ENCODE assay signal across 9 mouse cellular contexts in genomic region chr7:117462196-117462935, GRCm38 (mm10).
DNase-seq lines count a peak whose midpoint lies in the region; ATAC-seq and TF ChIP-seq lines count a peak whose summit lies in the region.
"Had no signal": no experiment of that assay in that cellular context is flagged by ENCODE, and none has a peak within 500 bp of the region (broad histone marks: within the 10 kb centered on the region; RNA-seq: fewer than 3 reads in every experiment).

No protein-coding gene starts in this region.

- no peak overlapping the region for H3K4me3 ChIP-seq in heart, embryonic 10.5 days
- no peak overlapping the region for H3K4me3 ChIP-seq in kidney, postnatal 0 days (replicated peaks; ENCODE audit: low read depth, low read length)
- H3K4me3 ChIP-seq in lung, postnatal 0 days (ENCODE audit: low read depth, low read length), result no peak overlapping the region
- no peak overlapping the region for H3K4me3 ChIP-seq in stomach, embryonic 16.5 days (replicated peaks; ENCODE audit: low read length)
- H3K4me3 ChIP-seq: myocyte had no signal

- DNase-seq in adrenal gland, adult 2 months, result peak; percentile 37
- DNase-seq in adrenal gland, postnatal 25 days, result no peak
- DNase-seq in brain, adult 2 months (ENCODE audit: low read depth, low spot score), result peak; percentile 78
- DNase-seq in heart, embryonic 10.5 days (ENCODE audit: low spot score), result no peak
- peak; percentile 42 for DNase-seq in kidney, postnatal 0 days (ENCODE audit: low spot score)
- no peak for DNase-seq in lung, postnatal 0 days (ENCODE audit: low spot score)
- DNase-seq in urinary bladder, adult 18-20 months (ENCODE audit: low spot score in 2 of 2), result no peak

- no peak overlapping the region for H3K9ac ChIP-seq in kidney, postnatal 0 days (ENCODE audit: low read depth, low read length)
- no peak overlapping the region for H3K9ac ChIP-seq in lung, postnatal 0 days (replicated peaks; ENCODE audit: low read depth)
- no peak overlapping the region for H3K9ac ChIP-seq in stomach, embryonic 16.5 days (ENCODE audit: low read length)

- 52% methylated on average over 7 of the region's 7 CpGs for WGBS in heart, embryonic 10.5 days
- 44% methylated on average over 7 of the region's 7 CpGs for WGBS in kidney, postnatal 0 days
- 39% methylated on average over 7 of the region's 7 CpGs for WGBS in lung, postnatal 0 days
- 46% methylated on average over 7 of the region's 7 CpGs for WGBS in stomach, embryonic 16.5 days

- H3K4me2 ChIP-seq in kidney, postnatal 0 days (ENCODE audit: low read length), result no peak overlapping the region
- no peak overlapping the region for H3K4me2 ChIP-seq in lung, postnatal 0 days (replicated peaks; ENCODE audit: low read depth, low read length)
- H3K4me2 ChIP-seq in stomach, embryonic 16.5 days (ENCODE audit: low read depth, low read length), result no peak overlapping the region

- no peak for ATAC-seq in kidney, postnatal 0 days (replicated peaks; ENCODE audit: low FRiP score, low read depth)
- peak; percentile 77 for ATAC-seq in lung, postnatal 0 days
- peak; percentile 66; the same call in 1 of the 2 replicates for ATAC-seq in stomach, embryonic 16.5 days (ENCODE audit: insufficient read depth, low FRiP score)

- H3K27me3 ChIP-seq in heart, embryonic 10.5 days (ENCODE audit: insufficient read depth, poor library complexity, severe bottlenecking), result no peaks in the 10 kb centered on the region
- H3K27me3 ChIP-seq in kidney, postnatal 0 days (ENCODE audit: insufficient read depth, low read length), result no peaks in the 10 kb centered on the region
- H3K27me3 ChIP-seq in lung, postnatal 0 days (replicated peaks; ENCODE audit: insufficient read depth, low read length), result no peaks in the 10 kb centered on the region
- H3K27me3 ChIP-seq in stomach, embryonic 16.5 days (ENCODE audit: control insufficient read depth, insufficient read depth, low read length), result no peaks in the 10 kb centered on the region

- TF ChIP-seq CTCF in kidney, postnatal 0 days (IDR thresholded peaks at IDR 0.05; ENCODE audit: low read depth), result no peak
- TF ChIP-seq CTCF in lung, postnatal 0 days (IDR thresholded peaks at IDR 0.05), result no peak

- H3K9me3 ChIP-seq in heart, embryonic 10.5 days, result no peaks in the 10 kb centered on the region
- H3K9me3 ChIP-seq in kidney, postnatal 0 days (replicated peaks; ENCODE audit: low read length), result no peaks in the 10 kb centered on the region
- no peaks in the 10 kb centered on the region for H3K9me3 ChIP-seq in lung, postnatal 0 days (ENCODE audit: low read length)
- no peaks in the 10 kb centered on the region for H3K9me3 ChIP-seq in stomach, embryonic 16.5 days (replicated peaks; ENCODE audit: control insufficient read depth, low read length)

- TF ChIP-seq EP300 in lung, postnatal 0 days (IDR thresholded peaks at IDR 0.05), result no peak

- H3K27ac ChIP-seq in heart, embryonic 10.5 days, result peak overlapping the region; percentile 67; the same call in 1 of the 2 replicates
- no peak overlapping the region for H3K27ac ChIP-seq in kidney, postnatal 0 days
- H3K27ac ChIP-seq in lung, postnatal 0 days (ENCODE audit: low read length), result no peak overlapping the region
- H3K27ac ChIP-seq in stomach, embryonic 16.5 days (ENCODE audit: low read length), result no peak overlapping the region

- no peaks in the 10 kb centered on the region for H3K36me3 ChIP-seq in heart, embryonic 10.5 days
- no peaks in the 10 kb centered on the region for H3K36me3 ChIP-seq in kidney, postnatal 0 days (ENCODE audit: insufficient read depth, low read length)
- H3K36me3 ChIP-seq in lung, postnatal 0 days (ENCODE audit: insufficient read depth, low read length), result no peaks in the 10 kb centered on the region
- H3K36me3 ChIP-seq in stomach, embryonic 16.5 days (ENCODE audit: control insufficient read depth, insufficient read depth, low read length), result no peaks in the 10 kb centered on the region

- peaks cover 9% of the 10 kb centered on the region for H3K4me1 ChIP-seq in heart, embryonic 10.5 days
- H3K4me1 ChIP-seq in kidney, postnatal 0 days (replicated peaks; ENCODE audit: insufficient read depth, low read length), result 0 out of 2 replicates have a peak, but pooled peaks cover 10% of the 10 kb centered on the region
- H3K4me1 ChIP-seq in lung, postnatal 0 days (ENCODE audit: insufficient read depth, low read depth, low read length), result no peaks in the 10 kb centered on the region
- H3K4me1 ChIP-seq in stomach, embryonic 16.5 days (ENCODE audit: control insufficient read depth, insufficient read depth, low read length), result peaks cover 7% of the 10 kb centered on the region; the same call in 1 of the 2 replicates

Comparison
In these comparisons a context has a peak if more than half of its experiments do, and no peak if none do; other contexts are left out.
1. DNase-seq: peak in adrenal gland, adult 2 months (single experiment), brain, adult 2 months (single experiment) and kidney, postnatal 0 days (single experiment); none in adrenal gland, postnatal 25 days (single experiment), heart, embryonic 10.5 days (single experiment), lung, postnatal 0 days (single experiment) and urinary bladder, adult 18-20 months (0 of 2).